Mouse (Mus musculus): ENCODE measurements around the gene Ddx1.
"Not testable (repeated sequence)": the region's sequence is repeated elsewhere in the genome, so short reads cannot be mapped to it uniquely, and the experiment has no call there.

Ddx1 gene

DNA sequence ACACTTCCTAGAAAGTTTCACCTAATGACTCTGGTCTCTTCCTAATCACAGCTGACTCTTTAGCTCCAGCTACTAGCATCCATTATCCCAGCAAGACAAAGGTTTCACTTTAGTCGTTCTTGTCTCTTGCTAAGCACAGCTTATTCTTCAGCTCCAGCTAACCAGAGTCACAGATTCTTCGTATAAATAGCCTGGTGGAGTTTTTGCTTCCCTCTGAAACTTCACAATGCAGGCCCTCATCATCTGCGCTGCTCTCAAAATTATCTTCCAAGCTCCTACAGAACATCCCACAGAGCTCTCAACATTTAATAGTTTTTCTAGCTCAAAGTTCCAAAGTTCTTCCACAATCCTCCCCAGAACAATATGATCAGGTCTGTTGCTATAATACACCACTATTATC lies 43.3 kb downstream of the Ddx1 start:
- DNase-seq (ENCODE audit: low spot score in 2 of 2): no peak

DNA sequence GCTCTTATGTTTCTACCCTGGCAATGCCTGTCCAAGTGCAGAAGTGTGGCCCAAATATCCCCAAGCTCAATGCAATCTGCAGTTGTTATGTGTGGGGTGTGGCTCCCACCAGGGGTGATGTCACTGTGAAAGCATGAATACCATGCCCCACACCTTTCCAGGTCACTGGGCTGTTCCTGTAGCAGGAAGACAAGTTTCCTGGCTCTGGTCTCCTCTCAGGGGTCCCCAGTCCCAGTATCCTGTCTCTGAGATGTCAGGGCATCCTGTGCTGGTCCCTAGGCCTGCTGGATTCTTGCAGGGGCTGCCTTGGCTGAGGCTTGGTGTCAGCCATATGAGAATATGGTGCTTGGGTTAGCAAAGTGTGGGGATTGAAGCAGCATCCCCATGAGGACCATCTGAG lies 46.7 kb downstream of the Ddx1 start:
- no peak for DNase-seq (ENCODE audit: low spot score in 2 of 2)

GRCm38 (mm10) chr12:13200576-13200975 lies 48.4 kb downstream of the Ddx1 start:
- DNase-seq (ENCODE audit: low spot score in 2 of 2): no peak

DNA sequence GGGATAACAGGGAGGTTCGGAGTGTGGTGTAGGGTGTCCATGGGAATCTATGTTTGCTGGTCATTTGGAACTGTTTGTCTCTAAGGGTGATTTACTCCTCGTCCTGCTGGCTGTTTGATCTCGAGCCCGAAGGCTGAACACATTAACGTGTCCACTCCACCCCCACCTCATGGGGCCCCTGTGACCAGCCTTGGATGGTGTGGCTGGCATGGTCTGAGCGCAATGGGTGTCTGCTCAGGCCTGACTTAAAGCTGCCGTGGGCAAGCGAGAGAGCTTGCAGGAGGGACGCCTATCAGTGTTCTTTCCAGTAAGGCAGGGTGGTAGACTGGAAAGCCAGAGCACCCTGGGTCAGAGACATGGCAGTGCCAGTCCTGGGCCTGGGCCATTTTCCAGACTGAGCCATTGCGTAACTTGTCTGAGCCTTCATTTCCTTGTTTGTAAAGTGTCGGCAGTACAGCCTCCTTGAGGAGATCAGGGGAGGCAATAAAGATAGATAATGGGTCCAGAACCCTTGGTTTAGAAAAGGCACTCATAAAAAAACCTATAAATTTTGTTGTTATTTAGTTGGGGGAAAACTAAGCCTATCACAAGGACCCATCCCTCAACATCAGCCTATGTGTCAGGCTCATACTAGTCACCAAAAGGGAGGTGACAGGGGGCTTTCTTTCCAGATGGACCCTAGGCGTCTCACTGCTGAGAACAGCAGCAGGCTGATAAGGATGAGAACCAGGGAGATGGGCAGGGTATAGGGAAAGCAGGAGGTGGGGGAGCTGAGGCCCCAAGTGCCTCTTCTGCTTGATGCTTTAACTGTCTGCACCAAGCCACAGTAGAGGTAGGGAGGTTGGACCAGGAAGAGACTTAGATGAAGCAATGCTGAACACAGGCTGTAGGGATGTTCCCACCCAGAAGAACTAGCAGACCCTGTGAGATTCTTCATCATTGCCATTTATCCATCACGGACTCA lies 49.4 kb downstream of the Ddx1 start:
- no peak for DNase-seq (ENCODE audit: low spot score in 2 of 2)

DNA sequence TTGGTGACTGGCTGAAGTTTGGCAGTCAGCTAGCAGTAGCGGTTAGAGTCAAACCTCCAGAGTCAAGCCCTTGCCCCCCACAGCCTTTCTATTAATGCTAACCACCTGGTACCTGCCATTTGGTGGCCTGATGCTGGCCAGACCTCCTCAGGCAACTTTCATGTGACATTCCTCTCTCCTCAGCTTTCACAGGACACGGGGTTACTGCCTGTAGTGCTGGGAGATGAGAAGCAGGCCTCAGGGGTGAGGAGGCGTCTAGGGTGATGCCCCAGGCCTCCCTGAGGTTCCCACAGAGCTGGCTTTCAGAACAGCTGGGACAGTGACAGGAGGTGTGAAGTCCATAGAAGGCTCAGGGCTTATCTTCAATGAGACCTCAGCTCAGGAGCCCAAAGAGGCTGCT lies 50.9 kb downstream of the Ddx1 start:
- no peak for DNase-seq (ENCODE audit: low spot score in 2 of 2)

DNA sequence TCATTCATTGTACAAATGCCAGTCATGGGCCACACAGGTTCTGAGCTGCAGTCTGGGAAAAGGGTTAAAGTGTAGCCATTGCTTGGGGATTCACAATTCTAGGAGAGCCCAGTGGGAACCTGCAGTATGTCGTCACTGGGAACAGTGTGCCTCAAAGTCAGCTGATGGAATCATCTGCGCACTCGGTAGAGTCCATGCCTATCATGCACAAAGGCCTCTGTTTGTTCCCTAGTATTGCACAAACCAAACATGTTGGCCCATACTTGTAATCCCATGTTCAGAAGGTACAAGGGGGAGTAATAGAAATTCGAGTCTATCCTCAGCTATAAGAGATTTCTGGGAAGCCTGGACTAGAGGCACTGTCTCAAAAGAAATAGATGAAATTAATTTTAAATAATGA lies 52.9 kb downstream of the Ddx1 start:
- no peak for DNase-seq (ENCODE audit: low spot score in 2 of 2)

- DNase-seq (ENCODE audit: low spot score in 2 of 2): no peak
Measured at GRCm38 (mm10) chr12:13195506-13195905, 53.5 kb downstream of the Ddx1 start.

GRCm38 (mm10) chr12:13188059-13188700 lies 60.8 kb downstream of the Ddx1 start:
- DNase-seq (ENCODE audit: low spot score in 2 of 2): no peak

GRCm38 (mm10) chr12:13186209-13186608 lies 62.8 kb downstream of the Ddx1 start:
- no peak for DNase-seq (ENCODE audit: low spot score in 2 of 2)

DNA sequence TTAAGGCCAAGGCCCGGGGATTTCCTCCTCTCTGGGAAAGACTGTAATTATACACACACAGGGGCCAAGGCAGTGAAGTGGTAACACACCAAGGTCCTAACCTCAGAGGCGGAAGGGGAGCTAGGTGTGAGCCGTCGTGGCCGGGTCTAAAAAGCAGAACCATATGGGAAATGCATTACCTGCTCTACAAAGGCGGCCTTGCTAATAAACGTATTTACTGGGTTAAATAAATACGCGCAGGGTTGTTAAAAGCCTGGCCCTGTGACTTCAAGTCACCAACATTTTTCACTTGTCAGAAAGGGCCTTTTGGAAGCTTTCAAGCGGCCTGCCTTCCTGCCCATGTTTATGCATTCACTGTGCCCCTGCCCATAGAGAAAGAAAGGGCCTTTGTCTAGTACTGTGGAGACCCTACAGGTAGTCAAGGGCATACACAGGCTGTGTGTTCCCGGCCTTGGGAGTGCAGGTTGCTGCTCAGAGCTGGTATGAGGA lies 64.1 kb downstream of the Ddx1 start:
- no peak for DNase-seq (ENCODE audit: low spot score in 2 of 2)

GRCm38 (mm10) chr12:13184136-13184535 lies 64.9 kb downstream of the Ddx1 start:
- not testable (repeated sequence) for DNase-seq (ENCODE audit: low spot score in 2 of 2)

GRCm38 (mm10) chr12:13182220-13182619 lies 66.8 kb downstream of the Ddx1 start:
- no peak for DNase-seq (ENCODE audit: low spot score in 2 of 2)

GRCm38 (mm10) chr12:13181721-13182120 lies 67.3 kb downstream of the Ddx1 start:
- no peak for DNase-seq (ENCODE audit: low spot score in 2 of 2)

DNA sequence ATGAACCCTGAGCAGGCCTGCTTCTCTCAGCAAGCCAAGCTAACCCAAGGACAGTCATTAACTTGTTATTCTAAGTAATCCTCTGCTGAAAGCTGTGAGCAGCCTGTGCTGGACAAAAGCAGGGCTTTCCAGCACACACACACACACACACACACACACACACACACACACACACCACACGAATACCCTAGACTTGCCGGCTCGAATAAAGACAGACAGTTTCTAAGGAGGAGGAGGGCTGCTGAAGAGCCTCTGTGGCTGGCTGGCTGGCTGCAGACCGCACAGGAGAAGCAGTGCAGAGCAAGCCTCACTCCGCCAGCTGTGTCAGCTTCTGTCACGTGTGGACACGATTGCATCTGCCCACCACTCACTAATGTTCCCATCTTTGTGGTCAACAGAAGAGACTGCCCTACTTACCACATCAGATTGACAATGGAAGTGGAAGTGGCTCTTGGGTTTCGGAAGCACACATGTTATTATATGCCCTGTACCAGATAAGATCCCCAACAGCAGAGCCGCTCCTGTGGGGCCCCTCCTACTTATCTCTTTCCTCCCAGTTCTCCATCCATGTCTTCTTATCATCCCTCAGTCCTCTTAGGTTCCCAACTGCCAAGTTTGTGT lies 68.2 kb downstream of the Ddx1 start:
- no peak for DNase-seq (ENCODE audit: low spot score in 2 of 2)

DNA sequence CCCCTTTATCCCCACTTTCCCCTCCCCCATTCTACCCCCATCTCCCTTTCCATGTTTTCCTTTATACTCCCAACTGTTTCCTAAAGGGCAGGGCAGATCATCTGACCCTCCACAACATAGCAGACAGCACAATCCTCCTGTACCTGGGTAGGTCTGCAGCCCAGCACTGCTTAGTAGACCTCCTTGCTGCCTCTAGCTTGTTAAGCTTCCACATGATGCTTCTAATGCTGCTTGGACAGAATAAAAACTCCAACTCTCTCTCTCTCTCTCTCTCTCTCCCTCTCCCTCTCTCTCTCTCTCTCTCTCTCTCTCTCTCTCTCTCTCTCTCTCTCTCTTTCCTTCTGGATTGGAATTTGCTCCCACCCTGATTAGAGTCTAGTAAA lies 68.7 kb downstream of the Ddx1 start:
- no peak for DNase-seq (ENCODE audit: low spot score in 2 of 2)

DNA sequence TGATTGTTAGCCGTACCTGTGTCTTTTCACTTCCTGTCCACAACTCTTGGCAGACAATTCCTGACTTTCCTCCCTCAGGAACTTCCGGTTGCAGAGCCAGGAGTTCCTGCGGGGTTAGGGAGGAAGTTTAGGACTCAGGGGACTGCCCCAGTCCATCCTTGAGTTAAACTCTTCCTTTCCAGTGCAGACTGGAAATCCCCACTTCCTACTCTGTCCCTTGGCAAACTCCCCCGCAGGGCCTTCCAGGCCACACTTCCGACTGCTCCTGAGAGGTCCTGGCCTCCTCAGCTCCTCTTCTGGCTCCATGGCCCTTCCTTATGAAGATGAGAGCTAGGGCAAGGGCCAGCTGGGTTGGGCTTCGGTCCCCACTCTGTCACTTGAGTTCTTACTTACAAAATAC lies 71.4 kb downstream of the Ddx1 start:
- no peak for DNase-seq (ENCODE audit: low spot score in 2 of 2)

DNA sequence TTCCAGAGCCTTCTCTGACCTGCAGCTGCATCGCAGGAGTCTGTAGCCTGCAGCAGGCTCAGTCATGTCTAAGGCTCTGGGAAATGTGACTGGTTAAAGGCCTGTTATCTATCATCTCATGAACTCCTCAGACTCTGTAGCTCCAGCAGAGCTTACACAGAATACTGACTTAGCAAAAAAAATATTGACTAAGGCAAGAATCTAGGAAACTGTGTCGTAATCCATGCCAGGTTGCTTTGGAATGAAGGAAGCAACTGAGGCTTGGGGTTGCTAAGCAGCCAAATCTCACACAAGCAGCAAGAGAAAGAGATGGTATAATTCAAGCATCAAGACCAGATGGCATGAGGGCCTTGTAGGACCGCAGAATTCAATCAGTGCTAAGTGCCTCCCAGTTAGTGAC lies 72.1 kb downstream of the Ddx1 start:
- no peak for DNase-seq (ENCODE audit: low spot score in 2 of 2)

- DNase-seq (ENCODE audit: low spot score in 2 of 2): no peak
Measured at GRCm38 (mm10) chr12:13176136-13176535, 72.9 kb downstream of the Ddx1 start.

- DNase-seq (ENCODE audit: low spot score in 2 of 2): no peak
Measured at GRCm38 (mm10) chr12:13174022-13174421, 75.0 kb downstream of the Ddx1 start.

DNA sequence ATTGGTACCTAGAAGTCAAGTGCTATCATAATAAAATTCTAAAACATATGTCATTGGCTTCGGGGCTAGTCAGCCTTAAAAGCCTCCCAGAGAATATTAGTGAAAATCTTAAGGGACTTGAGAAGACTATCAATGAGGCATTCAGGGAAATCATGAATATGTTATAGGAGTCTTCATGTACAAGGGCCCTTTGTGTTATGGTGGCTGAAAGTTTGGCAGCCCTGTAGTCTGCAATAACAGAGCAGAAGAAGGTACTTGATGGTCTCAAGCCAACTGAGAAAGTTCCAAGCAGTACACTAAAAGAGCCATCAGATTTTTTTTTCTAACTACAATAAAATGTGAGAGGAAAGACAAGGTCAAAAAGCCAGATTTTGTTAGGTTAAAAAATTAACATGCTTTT lies 80.9 kb downstream of the Ddx1 start:
- no peak for DNase-seq (ENCODE audit: low spot score in 2 of 2)

- no peak for DNase-seq (ENCODE audit: low spot score in 2 of 2)
Measured at GRCm38 (mm10) chr12:13167116-13167515, 81.9 kb downstream of the Ddx1 start.
